In the genomic region with DNA sequence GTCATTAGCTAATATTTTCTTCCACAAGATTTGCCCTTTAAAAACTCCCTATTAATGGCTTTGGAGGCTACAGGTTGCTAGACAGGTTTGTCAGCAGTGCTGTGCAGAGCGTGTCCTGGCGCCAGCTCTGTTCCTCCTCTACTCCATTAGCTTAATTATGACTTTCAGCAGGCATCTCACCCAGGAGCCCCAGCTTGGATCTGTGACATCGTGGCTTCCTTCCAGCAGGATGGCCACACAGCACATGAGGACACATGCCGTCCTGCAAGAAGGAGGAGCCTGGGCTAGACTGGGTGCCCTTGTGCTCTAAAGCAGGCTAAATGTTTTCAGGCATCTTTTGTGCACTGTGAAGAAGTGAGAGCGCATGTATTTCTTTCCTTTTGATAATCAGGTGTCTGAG, we compare ENCODE assay signal across 12 mouse cellular contexts. TPM values are rescaled to one million over a fixed set of nuclear protein-coding genes. Genes with fewer than 3 reads are reported as not detected.
DNase-seq lines count a peak whose midpoint lies in the region; ATAC-seq and TF ChIP-seq lines count a peak whose summit lies in the region.
"Had no signal": no experiment of that assay in that cellular context is flagged by ENCODE, and none has a peak within 500 bp of the region (broad histone marks: within the 10 kb centered on the region; RNA-seq: fewer than 3 reads in every experiment).

No protein-coding gene starts in this region.

- intact Hi-C loops in left cerebral cortex, postnatal 36 days (cut with DNase I), result no loop called here

- H3K36me3 ChIP-seq in lung, embryonic 14.5 days (ENCODE audit: insufficient read depth), result no peaks in the 10 kb centered on the region
- H3K36me3 ChIP-seq in stomach, postnatal 0 days (ENCODE audit: control insufficient read depth, insufficient read depth, low read length), result no peaks in the 10 kb centered on the region; the same call in 1 of the 2 replicates

- no peak overlapping the region for H3K27ac ChIP-seq in lung, embryonic 14.5 days (ENCODE audit: low read depth)
- peak overlapping the region; percentile 72 for H3K27ac ChIP-seq in stomach, postnatal 0 days (replicated peaks)
- H3K27ac ChIP-seq: liver, embryonic 14.5 days had no signal

- H3K4me3 ChIP-seq in lung, embryonic 14.5 days (ENCODE audit: low read depth, low read length), result no peak overlapping the region
- no peak overlapping the region for H3K4me3 ChIP-seq in lung, adult 2 months (replicated peaks; ENCODE audit: extremely low read depth, low read depth, low read length)
- H3K4me3 ChIP-seq in stomach, postnatal 0 days (ENCODE audit: low read depth, low read length), result no peak overlapping the region

- no peaks in the 10 kb centered on the region for H3K9me3 ChIP-seq in lung, embryonic 14.5 days (ENCODE audit: low read depth, low read length)
- no peaks in the 10 kb centered on the region for H3K9me3 ChIP-seq in stomach, postnatal 0 days (ENCODE audit: control insufficient read depth, low read length)

- H3K27me3 ChIP-seq in lung, embryonic 14.5 days (ENCODE audit: insufficient read depth, low read length), result no peaks in the 10 kb centered on the region
- no peaks in the 10 kb centered on the region for H3K27me3 ChIP-seq in stomach, postnatal 0 days (ENCODE audit: control insufficient read depth, insufficient read depth, low read length)

- no peak for TF ChIP-seq POLR2A in lung, adult 2 months (IDR thresholded peaks at IDR 0.05; ENCODE audit: borderline replicate concordance, extremely low read depth, low read depth, low read length)

- H3K4me1 ChIP-seq in lung, embryonic 14.5 days (ENCODE audit: insufficient read depth), result no peaks in the 10 kb centered on the region; the same call in 1 of the 2 replicates
- H3K4me1 ChIP-seq in lung, adult 2 months (ENCODE audit: control insufficient read depth, insufficient read depth, low read length), result peaks cover 2% of the 10 kb centered on the region
- no peaks in the 10 kb centered on the region for H3K4me1 ChIP-seq in stomach, postnatal 0 days (replicated peaks; ENCODE audit: control insufficient read depth, insufficient read depth)

- no peak overlapping the region for H3K4me2 ChIP-seq in lung, embryonic 14.5 days
- H3K4me2 ChIP-seq in stomach, postnatal 0 days (replicated peaks; ENCODE audit: low read depth), result 0 out of 2 replicates have a peak overlapping the region, but pooled peaks have one; percentile 25

- peak; percentile 77 for ATAC-seq in lung, embryonic 14.5 days (ENCODE audit: insufficient read depth)
- ATAC-seq in stomach, postnatal 0 days (ENCODE audit: low FRiP score, low TSS enrichment), result peak; percentile 80

- no peak for TF ChIP-seq EP300 in stomach, postnatal 0 days (optimal IDR thresholded peaks at IDR 0.05)

- DNase-seq in adrenal gland, postnatal 10 days, result peak; percentile 53
- DNase-seq in adrenal gland, postnatal 4 days (ENCODE audit: low spot score in 2 of 2), result no peak
- DNase-seq in lung, embryonic 14.5 days, result peak; percentile 44
- no peak for DNase-seq in lung, adult 2 months
- peak; percentile 67 for DNase-seq in heart, postnatal 4 days
- peak; percentile 53 for DNase-seq in stomach, postnatal 0 days (ENCODE audit: low spot score)
- DNase-seq in left cerebral cortex, postnatal 36 days (ENCODE audit: low spot score in 2 of 2), result no peak
- no peak for DNase-seq in frontal cortex, postnatal 10 days (ENCODE audit: low spot score in 2 of 2)
- DNase-seq: thymus, postnatal 25 days had no signal

- H3K9ac ChIP-seq in lung, embryonic 14.5 days, result no peak overlapping the region
- H3K9ac ChIP-seq in stomach, postnatal 0 days (ENCODE audit: low read length), result no peak overlapping the region
- H3K9ac ChIP-seq: liver, embryonic 14.5 days had no signal

- TF ChIP-seq CTCF in lung, embryonic 14.5 days (IDR thresholded peaks at IDR 0.05; ENCODE audit: low read depth), result no peak
- TF ChIP-seq CTCF in lung, adult 2 months (IDR thresholded peaks at IDR 0.05; ENCODE audit: insufficient read depth, low read length), result no peak
- no peak for TF ChIP-seq CTCF in stomach, postnatal 0 days (IDR thresholded peaks at IDR 0.05; ENCODE audit: low read depth)

- WGBS in lung, embryonic 14.5 days, result 53% methylated on average over 5 of the region's 5 CpGs
- 55% methylated on average over 5 of the region's 5 CpGs for WGBS in lung, adult 2 months
- 46% methylated on average over 5 of the region's 5 CpGs for WGBS in stomach, postnatal 0 days

RNA-seq across cellular contexts. Expression of gene Lmo7, which starts 58.1 kb away (rescaled TPM):
- total RNA-seq in adrenal gland, postnatal 10 days (2021), result 10 to 100 TPM; 30.4 to 35.5 TPM
- total RNA-seq in adrenal gland, postnatal 4 days (2021), result 10 to 100 TPM; 30.0 to 30.8 TPM
- 17.1 and 19.5 TPM in 2 replicates for polyA plus RNA-seq in lung, embryonic 14.5 days (2014; fragmentation: Nextera tagmentation; extraction: Ambion mirVana)
- 142 and 193 TPM in 2 replicates for polyA plus RNA-seq in lung, adult 2 months (2012; rRNA removed)
- total RNA-seq in heart, postnatal 4 days (2021), result 100 to 1,000 TPM; 490 to 502 TPM
- 20.4 and 22.9 TPM in 2 replicates for polyA plus RNA-seq in stomach, postnatal 0 days (2015; fragmentation: Nextera tagmentation; extraction: Ambion mirVana)
- 100 to 1,000 TPM in 1 of 2 experiments, 10 to 100 TPM in 1; 81.4 to 118 TPM for total RNA-seq in left cerebral cortex, postnatal 36 days (2021)

RNA-seq across cellular contexts. Expression of gene Gm9922, which starts 58.3 kb away (rescaled TPM):
- total RNA-seq in adrenal gland, postnatal 10 days (2021), result 1 to 10 TPM; 4.3 to 6.4 TPM
- total RNA-seq in adrenal gland, postnatal 4 days (2021), result 1 to 10 TPM; 2.5 to 3.2 TPM
- 1.2 and 1.5 TPM in 2 replicates for polyA plus RNA-seq in lung, embryonic 14.5 days (2014; fragmentation: Nextera tagmentation; extraction: Ambion mirVana)
- polyA plus RNA-seq in lung, adult 2 months (2012; rRNA removed), result 1.5 and 2.1 TPM in 2 replicates
- total RNA-seq in heart, postnatal 4 days (2021), result 1 to 10 TPM; 1.7 TPM
- polyA plus RNA-seq in stomach, postnatal 0 days (2015; fragmentation: Nextera tagmentation; extraction: Ambion mirVana), result 2.9 and 3.0 TPM in 2 replicates
- total RNA-seq in left cerebral cortex, postnatal 36 days (2021), result not detected
- total RNA-seq: gastrocnemius, adult 18-20 months had no signal
- polyA plus RNA-seq: liver, embryonic 14.5 days; neural tube, embryonic 14.5 days had no signal

Comparison
In these comparisons a context has a peak if more than half of its experiments do, and no peak if none do; other contexts are left out.
1. DNase-seq: peak in adrenal gland, postnatal 10 days (single experiment), lung, embryonic 14.5 days (single experiment), heart, postnatal 4 days (single experiment) and stomach, postnatal 0 days (single experiment); none in adrenal gland, postnatal 4 days (0 of 2), lung, adult 2 months (single experiment), left cerebral cortex, postnatal 36 days (0 of 2) and frontal cortex, postnatal 10 days (0 of 2).
2. RNA of gene Lmo7, which starts 58.1 kb away (total RNA-seq): 490 to 502 TPM in heart, postnatal 4 days; 81.4 to 118 TPM in left cerebral cortex, postnatal 36 days, 30.4 to 35.5 TPM in adrenal gland, postnatal 10 days and 30.0 to 30.8 TPM in adrenal gland, postnatal 4 days; every median in the first group is over 4 times any median in the second.